Mouse (Mus musculus): ENCODE data around the gene Rab1b.

DNA sequence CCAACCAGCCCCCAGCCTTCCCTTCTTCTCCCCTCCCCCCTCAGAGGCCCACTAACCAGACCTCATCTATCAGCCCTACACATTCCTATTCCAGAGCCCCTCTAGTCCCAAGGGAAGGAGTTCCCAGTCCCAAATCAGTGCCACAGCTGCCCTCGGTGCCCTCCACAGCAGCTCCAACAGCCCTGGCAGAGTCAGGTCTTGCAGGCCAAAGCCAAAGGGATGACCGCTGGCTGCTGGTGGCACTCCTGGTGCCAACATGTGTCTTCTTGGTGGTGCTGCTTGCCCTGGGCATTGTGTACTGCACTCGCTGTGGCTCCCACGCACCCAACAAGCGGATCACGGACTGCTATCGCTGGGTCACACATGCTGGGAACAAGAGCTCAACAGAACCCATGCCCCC, 36.9 kb downstream of the Rab1b start:
- TF ChIP-seq POLR2AphosphoS5 (IDR thresholded peaks at IDR 0.05; ENCODE audit: insufficient replicate concordance, low read depth, low read length) (no peak), CTCF (IDR thresholded peaks at IDR 0.05; ENCODE audit: low read depth, low read length) (no peak), TAL1 (conservative IDR thresholded peaks at IDR 0.05; ENCODE audit: low read depth, low read length) (no peak), GATA1 (IDR thresholded peaks at IDR 0.05; ENCODE audit: borderline replicate concordance, low read length) (no peak), GATA2 (IDR thresholded peaks at IDR 0.05; ENCODE audit: borderline replicate concordance, low read depth, low read length) (no peak)

Data from G1E (cell line).